Mouse (Mus musculus): ENCODE measurements at regions not wholly inside any gene's neighbourhood (a gene's known extent, or its start where the extent isn't known, plus 50 kb on each side); places are given as distances from the start of the nearest gene placed in this dataset.

GRCm38 (mm10) chr7:111897016-111897415 is 117.2 kb upstream of the Galnt18 start:
- TF ChIP-seq POLR2A (IDR thresholded peaks at IDR 0.05; ENCODE audit: extremely low read depth, insufficient read depth, low read length) (no peak), CTCF (IDR thresholded peaks at IDR 0.05; ENCODE audit: low read depth, low read length) (no peak)
